Mouse (Mus musculus): ENCODE measurements at regions not wholly inside any gene's neighbourhood (a gene's known extent, or its start where the extent isn't known, plus 50 kb on each side); places are given as distances from the start of the nearest gene placed in this dataset.

- DNase-seq (ENCODE audit: low read depth) = no peak
These were observed 338.9 kb upstream of the Tmc3 start for GRCm38 (mm10) chr7:83245867-83246266.

- DNase-seq (ENCODE audit: low read depth) = no peak
These were observed 332.6 kb upstream of the Tmc3 start for GRCm38 (mm10) chr7:83251995-83252563.

GRCm38 (mm10) chr7:83253001-83253400 lies 331.7 kb upstream of the Tmc3 start:
- no peak for DNase-seq (ENCODE audit: low read depth)

GRCm38 (mm10) chr7:83253432-83253831 lies 331.3 kb upstream of the Tmc3 start:
- DNase-seq (ENCODE audit: low read depth) = no peak

GRCm38 (mm10) chr7:83254411-83254810 lies 330.3 kb upstream of the Tmc3 start:
- DNase-seq (ENCODE audit: low read depth) = no peak

- DNase-seq (ENCODE audit: low read depth) = no peak
These were observed 328.4 kb upstream of the Tmc3 start for GRCm38 (mm10) chr7:83256236-83256784.

GRCm38 (mm10) chr7:83258363-83258916 lies 326.3 kb upstream of the Tmc3 start:
- DNase-seq (ENCODE audit: low read depth) = no peak

GRCm38 (mm10) chr7:83261489-83261888 lies 323.2 kb upstream of the Tmc3 start:
- DNase-seq (ENCODE audit: low read depth) = peak; percentile 15

GRCm38 (mm10) chr7:83289915-83290773 lies 294.6 kb upstream of the Tmc3 start:
- DNase-seq (ENCODE audit: low read depth) = no peak

- DNase-seq (ENCODE audit: low read depth) = no peak
These were observed 277.6 kb upstream of the Tmc3 start for GRCm38 (mm10) chr7:83307112-83307511.

- DNase-seq (ENCODE audit: low read depth) = no peak
These were observed 272.6 kb upstream of the Tmc3 start for GRCm38 (mm10) chr7:83312172-83312571.

- DNase-seq (ENCODE audit: low read depth) = no peak
These were observed 254.8 kb upstream of the Tmc3 start for GRCm38 (mm10) chr7:83329809-83330412.

- DNase-seq (ENCODE audit: low read depth) = no peak
These were observed 237.5 kb upstream of the Tmc3 start for GRCm38 (mm10) chr7:83347103-83347754.

- DNase-seq (ENCODE audit: low read depth) = no peak
These were observed 215.5 kb upstream of the Tmc3 start for GRCm38 (mm10) chr7:83369191-83369590.

- no peak for DNase-seq (ENCODE audit: low read depth)
These were observed 215.1 kb upstream of the Tmc3 start for GRCm38 (mm10) chr7:83369605-83370004.

- DNase-seq (ENCODE audit: low read depth) = no peak
These were observed 207.9 kb upstream of the Tmc3 start for GRCm38 (mm10) chr7:83376826-83377225.

- DNase-seq (ENCODE audit: low read depth) = no peak
These were observed 203.1 kb upstream of the Tmc3 start for GRCm38 (mm10) chr7:83381381-83382181.

GRCm38 (mm10) chr7:83382803-83383363 lies 201.8 kb upstream of the Tmc3 start:
- DNase-seq (ENCODE audit: low read depth) = no peak

- no peak for DNase-seq (ENCODE audit: low read depth)
These were observed 193.3 kb upstream of the Tmc3 start for GRCm38 (mm10) chr7:83391388-83391787.

GRCm38 (mm10) chr7:83392181-83392580 lies 192.5 kb upstream of the Tmc3 start:
- DNase-seq (ENCODE audit: low read depth) = no peak

- DNase-seq (ENCODE audit: low read depth) = no peak
These were observed 192.1 kb upstream of the Tmc3 start for GRCm38 (mm10) chr7:83392625-83393024.

Data from 416B (cell line).